Mouse (Mus musculus) neural tube, embryonic 10.5 days (tissue): ENCODE measurements at regions not wholly inside any gene's neighbourhood (a gene's known extent, or its start where the extent isn't known, plus 50 kb on each side); places are given as distances from the start of the nearest gene placed in this dataset.
"Not testable (repeated sequence)": the region's sequence is repeated elsewhere in the genome, so short reads cannot be mapped to it uniquely, and the experiment has no call there.

ENCODE experiments used
- DNase-seq: peaks from one replicate; pipeline ENCODE4 v3.0.0-alpha.2; 2017; ENCODE audit warnings: low spot score; ENCODE audit errors: extremely low spot score

- DNase-seq, result no peak
These were observed 52.6 kb upstream of the Klf14 start for GRCm38 (mm10) chr6:31011407-31012020.

- no peak for DNase-seq
These were observed 57.7 kb upstream of the Klf14 start for GRCm38 (mm10) chr6:31016566-31016965.

GRCm38 (mm10) chr6:31021776-31022175, 62.9 kb upstream of the Klf14 start:
- no peak for DNase-seq

- no peak for DNase-seq
These were observed 70.9 kb upstream of the Klf14 start for GRCm38 (mm10) chr6:31029777-31030176.

GRCm38 (mm10) chr6:31031022-31031421, 72.1 kb upstream of the Klf14 start:
- no peak for DNase-seq

GRCm38 (mm10) chr6:31032147-31032546, 73.3 kb upstream of the Klf14 start:
- no peak for DNase-seq

- peak; percentile 79 for DNase-seq
These were observed 74.2 kb upstream of the Klf14 start for GRCm38 (mm10) chr6:31032980-31033608.

GRCm38 (mm10) chr6:31034796-31035195, 75.9 kb upstream of the Klf14 start:
- DNase-seq, result no peak

- DNase-seq, result no peak
These were observed 79.0 kb upstream of the Klf14 start for GRCm38 (mm10) chr6:31037801-31038395.

- not testable (repeated sequence) for DNase-seq
These were observed 79.6 kb upstream of the Klf14 start for GRCm38 (mm10) chr6:31038445-31038844.

- no peak for DNase-seq
These were observed 80.6 kb upstream of the Klf14 start for GRCm38 (mm10) chr6:31039485-31039884.

- no peak for DNase-seq
These were observed 81.9 kb upstream of the Klf14 start for GRCm38 (mm10) chr6:31040783-31041182.

GRCm38 (mm10) chr6:31043368-31043767, 84.5 kb upstream of the Klf14 start:
- no peak for DNase-seq

GRCm38 (mm10) chr6:31043919-31044318, 85.0 kb upstream of the Klf14 start:
- DNase-seq, result no peak

- DNase-seq, result no peak
These were observed 87.3 kb upstream of the Klf14 start for GRCm38 (mm10) chr6:31046197-31046596.

- DNase-seq, result no peak
These were observed 90.2 kb upstream of the Klf14 start for GRCm38 (mm10) chr6:31048920-31049576.

- no peak for DNase-seq
These were observed 92.0 kb upstream of the Klf14 start for GRCm38 (mm10) chr6:31050831-31051230.

- DNase-seq, result no peak
These were observed 92.9 kb upstream of the Klf14 start for GRCm38 (mm10) chr6:31051771-31052170.

GRCm38 (mm10) chr6:31053003-31053402, 94.1 kb upstream of the Klf14 start:
- DNase-seq, result no peak

- DNase-seq, result no peak
These were observed 98.1 kb upstream of the Klf14 start for GRCm38 (mm10) chr6:31056786-31057566.

GRCm38 (mm10) chr6:31058299-31058698, 99.4 kb upstream of the Klf14 start:
- no peak for DNase-seq

- DNase-seq, result no peak
These were observed 100.1 kb upstream of the Klf14 start for GRCm38 (mm10) chr6:31058961-31059360.
